Mouse (Mus musculus) lung, embryonic 14.5 days (tissue): ENCODE measurements around the gene Paxx. TPM values are rescaled to one million over a fixed set of nuclear protein-coding genes. Genes with fewer than 3 reads are reported as not detected.

Source experiments
- ATAC-seq: fragments of 200-750 bp; cut with Nextera tagmentation; 2 replicates; pipeline ENCODE4 v1.8.0; 2017; ENCODE audit warnings: mild to moderate bottlenecking, moderate TSS enrichment, moderate library complexity; ENCODE audit not compliant: insufficient read depth
- DNase-seq: peaks from one replicate; pipeline ENCODE4 v3.0.0-alpha.2; 2015
- H3K27ac ChIP-seq: fragments of 300-500 bp; sonication (generic); 2 replicates; pipeline ENCODE4 v1.5.1; 2014; ENCODE audit warnings: low read depth, mild to moderate bottlenecking, moderate library complexity
- H3K27me3 ChIP-seq: fragments of 300-500 bp; sonication (generic); 2 replicates; pipeline ENCODE4 v1.6.1; 2014; ENCODE audit warnings: low read length, control low read depth; ENCODE audit not compliant: insufficient read depth
- H3K36me3 ChIP-seq: fragments of 300-500 bp; sonication (generic); 2 replicates; pipeline ENCODE4 v1.6.1; 2014; ENCODE audit warnings: control low read depth; ENCODE audit not compliant: insufficient read depth
- H3K4me1 ChIP-seq: fragments of 300-500 bp; sonication (generic); 2 replicates; pipeline ENCODE4 v1.6.1; 2014; ENCODE audit warnings: antibody characterized with exemption, control low read depth; ENCODE audit not compliant: insufficient read depth
- H3K4me2 ChIP-seq: fragments of 300-500 bp; sonication (generic); 2 replicates; pipeline ENCODE4 v1.6.1; 2014; ENCODE audit warnings: mild to moderate bottlenecking
- H3K4me3 ChIP-seq: fragments of 300-500 bp; sonication (generic); 2 replicates; pipeline ENCODE4 v1.5.1; 2014; ENCODE audit warnings: low read depth, low read length
- H3K9ac ChIP-seq: fragments of 300-500 bp; sonication (generic); 2 replicates; pipeline ENCODE4 v1.6.1; 2014
- H3K9me3 ChIP-seq: fragments of 300-500 bp; sonication (generic); 2 replicates; pipeline ENCODE4 v1.6.1; 2016; ENCODE audit warnings: low read depth, low read length, control low read depth
- CTCF ChIP-seq: IDR thresholded peaks from 2 replicates; pipeline ENCODE4 v1.5.1; 2016; ENCODE audit warnings: antibody characterized with exemption, low read depth
- WGBS: fragments of 180-500 bp; shearing (Covaris S2); extraction: QIAGEN DNeasy Blood & Tissue Kit; methylation state at CpG from one replicate; pipeline ENCODE4 v1.1.7; 2014; 5-methylcytosine and 5-hydroxymethylcytosine counted together
- polyA plus RNA-seq: library from polyadenylated mRNA; unstranded; fragments of >200 nt; fragmentation: Nextera tagmentation; extraction: Ambion mirVana; gene quantifications from 2 replicates; pipeline ENCODE4 v1.2.1, GENCODE M21; 2014

Gene Paxx
- polyA plus RNA-seq, 1 experiment from 2014 or later, result 15.8 TPM

DNA sequence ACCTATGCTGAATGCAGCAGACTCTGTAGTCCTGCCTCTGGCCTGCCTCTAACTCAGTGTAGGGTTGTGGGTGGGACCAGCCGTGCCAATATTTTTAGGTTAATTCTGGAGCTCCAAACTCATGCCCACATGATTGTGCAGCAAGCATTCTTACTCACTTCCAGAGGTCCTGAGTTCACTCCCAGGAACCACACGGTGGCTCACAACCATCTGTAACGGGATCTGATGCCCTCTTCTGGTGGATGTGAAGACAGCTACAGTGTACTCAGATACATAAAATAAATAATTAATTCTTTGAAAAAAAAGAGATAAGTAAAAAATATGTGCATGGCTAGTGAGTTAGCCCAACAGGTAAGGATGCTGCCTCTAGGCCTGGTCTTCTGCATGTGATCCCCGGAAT is 35.6 kb upstream of the Paxx start:
- peak; percentile 55 for TF ChIP-seq CTCF
- no peak overlapping the region for H3K27ac ChIP-seq
- no peaks in the 10 kb centered on the region for H3K9me3 ChIP-seq
- H3K4me3 ChIP-seq, result no peak overlapping the region
- ATAC-seq, result no peak
- H3K9ac ChIP-seq, result no peak overlapping the region
- H3K27me3 ChIP-seq, result no peaks in the 10 kb centered on the region
- 44% methylated on average over 4 of the region's 4 CpGs for WGBS
- H3K4me1 ChIP-seq, result 0 out of 2 replicates have a peak, but pooled peaks cover 3% of the 10 kb centered on the region
- DNase-seq, result peak; percentile 41
- no peak overlapping the region for H3K4me2 ChIP-seq
- H3K36me3 ChIP-seq, result no peaks in the 10 kb centered on the region

DNA sequence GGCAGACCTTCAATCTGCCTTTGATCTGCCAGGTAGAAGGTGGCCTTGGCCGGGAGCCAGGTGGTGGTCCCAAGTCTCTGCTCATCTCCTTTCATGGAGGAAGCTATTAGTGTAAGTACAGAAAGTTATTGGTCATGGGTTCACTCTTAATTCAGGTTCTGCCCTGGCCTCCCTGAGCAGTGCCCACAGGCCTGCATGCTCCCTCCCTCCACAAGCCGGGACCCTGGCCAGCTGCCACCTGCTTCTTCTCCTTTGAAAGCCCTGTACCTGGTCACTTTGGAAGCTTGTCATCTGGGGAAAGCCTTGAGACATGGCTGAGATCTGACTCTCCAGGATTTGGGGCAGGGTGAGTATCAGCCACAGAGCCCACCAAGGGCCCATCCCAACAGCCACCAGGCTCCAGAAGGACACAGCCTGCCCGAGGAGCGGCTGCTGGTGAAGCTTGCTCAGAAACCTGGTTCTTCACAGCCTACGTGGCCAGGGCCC is 32.6 kb upstream of the Paxx start, which contains the start of gene Lcn12:
Gene Lcn12, minus strand, starts transcription at position 436 of the 486 bp plus-strand sequence.
- H3K27ac ChIP-seq, result no peak within 1 kb of the TSS
- no peak for DNase-seq
- no peaks in the 10 kb centered on the region for H3K36me3 ChIP-seq
- no peaks in the 10 kb centered on the region for H3K4me1 ChIP-seq
- no peak for ATAC-seq
- no peaks in the 10 kb centered on the region for H3K27me3 ChIP-seq
- no peak within 1 kb of the TSS for H3K4me2 ChIP-seq
- no peak within 1 kb of the TSS for H3K9ac ChIP-seq
- TF ChIP-seq CTCF, result no peak
- no peaks in the 10 kb centered on the region for H3K9me3 ChIP-seq
- H3K4me3 ChIP-seq, result no peak within 1 kb of the TSS
- 76% methylated on average over 5 of the region's 5 CpGs for WGBS

- H3K27ac ChIP-seq, result no peak overlapping the region
- whole genome bisulfite sequencing, result 72% methylated on average over 5 of the region's 5 CpGs
- H3K9ac ChIP-seq, result no peak overlapping the region
- no peaks in the 10 kb centered on the region for H3K9me3 ChIP-seq
- H3K4me2 ChIP-seq, result no peak overlapping the region
- DNase-seq, result no peak
- H3K27me3 ChIP-seq, result no peaks in the 10 kb centered on the region
- TF ChIP-seq CTCF, result no peak
- ATAC-seq, result no peak
- no peaks in the 10 kb centered on the region for H3K4me1 ChIP-seq
- no peak overlapping the region for H3K4me3 ChIP-seq
- no peaks in the 10 kb centered on the region for H3K36me3 ChIP-seq
These were observed 32.1 kb upstream of the Paxx start for GRCm38 (mm10) chr2:25492988-25493387.

- H3K27ac ChIP-seq, result no peak overlapping the region
- 72% methylated on average over 7 of the region's 7 CpGs for WGBS
These were observed 27.8 kb upstream of the Paxx start for GRCm38 (mm10) chr2:25488671-25489068.

GRCm38 (mm10) chr2:25487965-25488670 is 27.2 kb upstream of the Paxx start:
- Histone ChIP-seq H3K27me3 (no peaks in the 10 kb centered on the region), H3K9me3 (no peaks in the 10 kb centered on the region), H3K4me3 (no peak overlapping the region), H3K27ac (no peak overlapping the region), H3K4me1 (no peaks in the 10 kb centered on the region), H3K36me3 (no peaks in the 10 kb centered on the region), H3K4me2 (no peak overlapping the region), H3K9ac (no peak overlapping the region)
- no peak for DNase-seq
- ATAC-seq, result no peak
- TF ChIP-seq CTCF, result no peak
- 74% methylated on average over 6 of the region's 6 CpGs for WGBS

More at GRCm38 (mm10) chr2:25488671-25489068, 27.8 kb upstream of the Paxx start:
- Histone ChIP-seq H3K4me2 (no peak overlapping the region), H3K36me3 (no peaks in the 10 kb centered on the region), H3K9me3 (no peaks in the 10 kb centered on the region), H3K4me1 (no peaks in the 10 kb centered on the region), H3K27me3 (no peaks in the 10 kb centered on the region), H3K4me3 (no peak overlapping the region), H3K9ac (no peak overlapping the region)
- ATAC-seq (no peak), DNase-seq (no peak)
- TF ChIP-seq CTCF, result no peak

DNA sequence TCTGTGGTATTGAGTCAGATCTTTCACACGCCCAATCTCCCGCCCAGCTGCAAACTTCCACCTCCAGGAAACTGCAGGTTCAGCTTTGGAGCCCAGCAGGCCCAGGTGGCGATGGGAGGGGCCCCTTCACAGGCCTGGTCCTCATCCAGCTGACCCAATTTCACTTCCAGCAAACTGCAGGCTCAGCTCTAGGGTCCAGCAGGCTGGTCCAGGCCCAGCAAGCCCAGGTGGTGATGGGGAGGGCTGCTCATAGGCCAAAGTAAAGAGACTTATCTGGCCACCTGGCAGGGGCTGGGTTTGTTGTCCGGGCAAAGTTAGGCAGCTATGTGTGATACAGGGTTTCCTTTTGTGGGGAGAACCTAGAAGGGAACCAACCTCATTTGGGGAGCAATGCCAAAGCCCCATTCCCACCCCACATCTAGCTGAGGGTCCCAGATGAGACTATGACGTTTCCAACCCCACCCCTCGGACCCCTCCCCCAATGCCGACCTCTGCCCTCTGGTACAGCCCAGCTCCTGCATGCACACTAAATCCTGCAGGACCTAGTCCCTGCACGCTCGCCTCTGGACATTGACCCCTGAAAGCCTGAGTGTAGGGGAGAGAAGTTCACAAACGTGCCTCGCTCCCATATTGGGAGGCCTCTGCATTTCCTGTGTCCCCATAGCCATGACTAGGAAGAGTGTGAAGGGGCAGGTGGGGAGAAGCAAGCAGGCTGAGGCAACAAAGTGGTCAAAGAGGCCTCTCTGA is 24.2 kb upstream of the Paxx start:
- 61% methylated on average over 11 of the region's 11 CpGs for WGBS
- no peaks in the 10 kb centered on the region for H3K4me1 ChIP-seq
- DNase-seq, result no peak
- H3K9ac ChIP-seq, result no peak overlapping the region
- ATAC-seq, result no peak
- H3K36me3 ChIP-seq, result no peaks in the 10 kb centered on the region
- H3K4me2 ChIP-seq, result no peak overlapping the region
- no peaks in the 10 kb centered on the region for H3K9me3 ChIP-seq
- no peak for TF ChIP-seq CTCF
- no peaks in the 10 kb centered on the region for H3K27me3 ChIP-seq
- H3K27ac ChIP-seq, result no peak overlapping the region
- no peak overlapping the region for H3K4me3 ChIP-seq

- Histone ChIP-seq H3K27me3 (no peaks in the 10 kb centered on the region), H3K4me1 (no peaks in the 10 kb centered on the region), H3K4me3 (no peak overlapping the region), H3K9me3 (no peaks in the 10 kb centered on the region), H3K9ac (no peak overlapping the region), H3K27ac (no peak overlapping the region), H3K4me2 (no peak overlapping the region), H3K36me3 (no peaks in the 10 kb centered on the region)
- peak; percentile 42 for TF ChIP-seq CTCF
- no peak for ATAC-seq
- peak; percentile 67 for DNase-seq
- 22% methylated on average over 7 of the region's 7 CpGs for WGBS
These were observed 22.1 kb upstream of the Paxx start for GRCm38 (mm10) chr2:25482969-25483368.
